Mouse (Mus musculus) right cerebral cortex, adult 18-20 months (tissue): ENCODE measurements at regions not wholly inside any gene's neighbourhood (a gene's known extent, or its start where the extent isn't known, plus 50 kb on each side); places are given as distances from the start of the nearest gene placed in this dataset.
"Not testable (repeated sequence)": the region's sequence is repeated elsewhere in the genome, so short reads cannot be mapped to it uniquely, and the experiment has no call there.

ENCODE experiments used
- DNase-seq: peaks from one replicate; pipeline ENCODE4 v3.0.0; 2022; ENCODE audit warnings: mixed read lengths

GRCm38 (mm10) chr17:9278046-9278445 lies 143.8 kb upstream of the Gm17728 start:
- not testable (repeated sequence) for DNase-seq

GRCm38 (mm10) chr17:9279481-9279880 lies 142.4 kb upstream of the Gm17728 start:
- no peak for DNase-seq

DNA sequence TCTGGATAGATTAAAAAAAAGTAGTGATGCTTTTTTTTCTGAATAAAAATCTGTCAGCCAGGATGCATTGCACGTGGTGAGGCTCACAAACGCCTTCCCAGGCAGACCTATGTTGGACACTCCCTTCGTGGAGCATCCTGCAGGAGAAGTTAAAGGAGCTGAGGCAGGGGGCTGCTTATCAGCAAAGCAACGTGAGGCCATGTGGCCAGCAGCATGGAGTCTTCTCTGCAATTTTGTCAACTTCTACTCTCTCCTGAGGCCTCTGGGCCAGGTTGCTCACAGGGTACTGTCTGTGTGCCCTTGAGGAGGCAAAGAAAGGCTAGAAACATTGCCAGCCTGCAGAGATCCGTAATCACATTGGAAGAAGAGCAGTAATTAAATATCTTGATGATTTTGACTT lies 140.0 kb upstream of the Gm17728 start:
- DNase-seq, result no peak

GRCm38 (mm10) chr17:9282333-9283176 lies 139.3 kb upstream of the Gm17728 start:
- DNase-seq, result no peak

DNA sequence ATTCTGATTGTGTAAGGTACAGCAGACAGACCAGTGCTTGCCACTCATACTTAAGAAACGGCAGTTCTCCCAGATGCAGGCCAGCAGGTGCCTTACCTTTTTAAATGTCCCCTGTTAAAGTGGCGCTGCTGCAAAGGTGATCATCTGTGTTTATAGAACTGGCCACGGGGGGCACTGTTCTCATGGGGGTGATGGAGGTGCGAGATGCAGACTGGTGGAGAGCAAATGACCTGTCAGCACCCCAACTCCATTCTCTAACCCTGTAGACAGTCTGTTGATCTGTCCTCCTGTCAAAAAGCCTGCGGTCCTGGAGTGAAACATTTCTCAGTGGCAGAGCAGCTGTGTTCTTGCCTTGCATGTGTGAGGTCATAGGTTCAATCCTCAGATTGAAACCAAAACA lies 135.4 kb upstream of the Gm17728 start:
- no peak for DNase-seq

DNA sequence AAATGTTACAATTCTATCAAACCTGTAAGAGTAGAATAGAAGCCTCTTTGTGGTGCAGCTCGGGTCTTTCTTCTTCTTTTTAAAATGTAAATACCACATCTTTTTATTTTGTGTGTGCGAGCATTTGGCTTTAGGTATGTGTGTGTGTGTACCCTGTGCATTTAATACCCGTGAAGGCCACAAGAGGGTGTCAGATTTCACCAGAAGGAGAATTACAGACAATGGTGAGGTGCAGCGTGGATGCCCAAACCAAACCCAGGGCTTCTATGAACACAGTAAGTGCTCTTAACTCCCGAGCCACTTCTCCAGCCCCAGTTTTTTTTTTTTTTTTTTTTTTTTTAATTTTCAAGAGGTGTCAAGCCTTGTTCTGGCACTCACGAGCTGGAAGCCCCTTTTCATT lies 135.0 kb upstream of the Gm17728 start:
- no peak for DNase-seq

- DNase-seq, result peak; percentile 23
These were observed 134.2 kb upstream of the Gm17728 start for GRCm38 (mm10) chr17:9287682-9288081.

GRCm38 (mm10) chr17:9291601-9292000 lies 130.3 kb upstream of the Gm17728 start:
- DNase-seq, result no peak

- peak; percentile 55 for DNase-seq
These were observed 129.6 kb upstream of the Gm17728 start for GRCm38 (mm10) chr17:9292296-9292695.

- peak; percentile 32 for DNase-seq
These were observed 125.5 kb upstream of the Gm17728 start for GRCm38 (mm10) chr17:9296371-9296770.

DNA sequence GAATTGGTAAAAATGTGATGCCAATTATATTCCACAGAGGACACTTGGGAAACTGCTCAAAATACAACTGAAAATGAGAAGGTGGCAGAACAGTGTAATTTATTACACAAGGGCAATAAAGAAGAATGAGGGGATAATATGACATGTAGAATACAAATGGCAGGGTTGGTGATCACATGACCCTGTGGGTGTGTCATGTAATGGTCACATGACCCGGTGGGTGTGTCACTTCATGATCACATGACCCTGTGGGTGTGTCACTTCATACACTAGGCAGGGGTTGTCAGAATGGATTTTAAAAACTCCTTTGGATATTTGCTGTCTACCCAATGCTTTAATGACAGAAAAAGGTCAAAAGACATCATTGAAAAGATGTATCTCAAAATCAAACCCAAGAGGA lies 123.6 kb upstream of the Gm17728 start:
- no peak for DNase-seq

DNA sequence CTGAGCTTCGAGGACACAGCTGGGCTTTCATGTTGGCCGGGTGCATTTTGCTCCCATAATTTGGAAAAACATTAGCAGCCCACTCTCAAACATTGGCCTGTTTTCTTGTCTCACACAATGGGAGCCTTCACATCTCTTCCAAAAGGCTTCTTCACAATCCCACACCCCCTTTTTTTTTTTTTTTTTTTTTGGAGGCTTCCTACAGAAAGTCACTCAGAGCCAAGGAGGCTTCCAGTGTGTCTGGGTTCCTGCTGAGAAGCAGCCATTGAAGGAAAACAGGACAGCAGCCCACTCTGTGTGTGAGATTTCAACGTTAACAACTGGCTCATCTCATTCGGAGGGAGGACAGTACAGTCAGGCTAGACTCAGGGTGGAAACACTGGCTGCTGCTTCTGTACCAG lies 120.8 kb upstream of the Gm17728 start:
- DNase-seq, result peak; percentile 49

GRCm38 (mm10) chr17:9308507-9308906 lies 113.4 kb upstream of the Gm17728 start:
- DNase-seq, result no peak

- no peak for DNase-seq
These were observed 99.1 kb upstream of the Gm17728 start for GRCm38 (mm10) chr17:9322772-9323171.

DNA sequence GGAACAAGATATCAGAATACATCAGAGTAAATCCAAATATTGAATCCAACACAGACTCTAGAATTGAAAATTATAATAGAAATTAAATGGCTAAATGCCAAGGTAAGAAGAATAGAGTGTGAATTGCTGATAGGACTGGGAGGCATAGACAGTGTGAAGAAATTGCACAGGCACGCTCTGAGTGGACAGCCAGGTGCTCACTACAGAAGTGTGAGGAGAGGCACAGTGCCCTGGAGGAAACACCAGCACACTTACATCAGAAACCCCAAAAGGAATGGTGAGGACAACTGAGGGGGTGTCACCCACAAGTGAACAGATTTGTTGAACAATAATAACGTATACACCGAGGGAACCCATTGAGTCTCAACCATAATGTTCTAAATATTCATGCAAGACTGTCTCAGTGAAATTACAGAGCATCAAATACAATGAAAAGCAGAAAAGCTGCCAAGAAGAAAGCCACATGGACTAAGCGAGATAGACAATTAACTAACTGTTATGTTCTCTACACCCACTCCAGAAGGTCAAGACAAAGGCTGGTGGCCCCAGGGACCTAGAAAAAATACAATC lies 92.9 kb upstream of the Gm17728 start:
- DNase-seq, result no peak

GRCm38 (mm10) chr17:9357572-9358159 lies 64.2 kb upstream of the Gm17728 start:
- no peak for DNase-seq
